Mouse (Mus musculus): ENCODE measurements around the gene Cacna1g.

DNA sequence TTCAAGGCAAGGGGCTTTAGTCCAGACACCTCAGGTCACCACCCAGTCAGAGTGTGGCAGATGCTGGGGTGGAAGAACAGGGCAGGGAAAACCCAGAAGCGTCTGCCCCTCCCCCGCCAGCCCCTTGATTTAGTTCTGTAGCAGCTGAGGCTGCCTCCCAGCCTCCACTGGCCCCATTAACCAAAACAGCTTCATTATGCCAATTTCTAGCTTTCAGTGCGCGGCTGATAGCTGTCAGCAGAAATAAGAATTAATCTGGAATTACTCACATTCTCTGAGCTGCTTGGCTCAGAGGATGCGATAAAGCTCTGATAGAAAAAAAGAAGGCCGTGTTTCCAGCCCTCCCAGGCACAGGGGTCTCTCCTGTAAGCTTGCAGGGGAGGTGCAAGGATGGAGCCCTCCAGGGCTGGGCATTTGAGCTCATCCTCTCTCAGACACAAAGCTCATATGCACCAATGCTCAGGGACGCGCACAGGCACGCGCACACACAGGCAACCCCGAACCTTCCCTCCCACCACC lies 66.1 kb downstream of the Cacna1g start:
- TF ChIP-seq CTCF (IDR thresholded peaks at IDR 0.05; ENCODE audit: borderline replicate concordance, control insufficient read depth, extremely low read depth, insufficient read depth, low read length, poor library complexity): no peak
- TF ChIP-seq POLR2A (IDR thresholded peaks at IDR 0.05; ENCODE audit: control insufficient read depth, extremely low read depth, insufficient read depth, low read length, poor library complexity): no peak

Data from thymus, adult 2 months (tissue).